Mouse (Mus musculus) CH12.LX (cell line): Measurements from ENCODE around the gene Aff3. TPM values are rescaled to one million over a fixed set of nuclear protein-coding genes. Genes with fewer than 3 reads are reported as not detected.

ENCODE experiments used
- DNase-seq: peaks from one replicate; pipeline ENCODE4 v3.0.0-alpha.2; 2013; ENCODE audit errors: extremely low read depth
- H3K27ac ChIP-seq: 2 replicates; pipeline ENCODE4 v1.5.1; 2012; ENCODE audit warnings: low read depth, mild to moderate bottlenecking, control low read depth, moderate library complexity; ENCODE audit not compliant: insufficient read depth
- H3K27me3 ChIP-seq: replicated peaks from 2 replicates; pipeline ENCODE3; 2012; ENCODE audit warnings: inconsistent platforms
- H3K36me3 ChIP-seq, 2 experiments: replicated peaks in 1 of 2; 2 replicates each; pipeline versions ENCODE3 to v1.6.1; 2012; ENCODE audit warnings: inconsistent platforms in 1 of 2, low read length in 1 of 2, mild to moderate bottlenecking in 1 of 2, mixed read lengths in 1 of 2, moderate library complexity in 1 of 2; ENCODE audit not compliant: control insufficient read depth in 1 of 2, insufficient read depth in 1 of 2
- H3K4me1 ChIP-seq, 2 experiments: 2 replicates each; pipeline ENCODE4 v1.6.1; 2012; ENCODE audit warnings: inconsistent platforms in 1 of 2, moderate library complexity in 1 of 2; ENCODE audit not compliant: insufficient read depth in 2 of 2, control insufficient read depth in 1 of 2
- H3K4me2 ChIP-seq: 2 replicates; pipeline ENCODE4 v1.6.1; 2012; ENCODE audit warnings: low read depth, mild to moderate bottlenecking, control low read depth; ENCODE audit not compliant: poor library complexity, insufficient read depth, severe bottlenecking
- H3K4me3 ChIP-seq, 3 experiments: fragments of 150-350 bp in 1 of 3; sonication (generic) in 1 of 3; replicated peaks in 1 of 3; 2 replicates each; pipeline versions ENCODE3 to v1.5.1; 2011 to 2012; ENCODE audit warnings: low read depth in 2 of 3, low read length in 2 of 3, mild to moderate bottlenecking in 2 of 3, moderate library complexity in 2 of 3, control low read depth in 1 of 3, improper control_type of control experiment in 1 of 3, inconsistent platforms in 1 of 3, mixed read lengths in 1 of 3; ENCODE audit not compliant: poor library complexity in 1 of 3
- H3K79me2 ChIP-seq: replicated peaks from 2 replicates; pipeline ENCODE4 v1.6.1; 2012; ENCODE audit warnings: mild to moderate bottlenecking, moderate library complexity; ENCODE audit not compliant: control insufficient read depth, poor library complexity, insufficient read depth, severe bottlenecking; ENCODE audit errors: extremely low read depth
- H3K9ac ChIP-seq: 2 replicates; pipeline ENCODE4 v1.6.1; 2012; ENCODE audit warnings: low read depth, mild to moderate bottlenecking, control low read depth, moderate library complexity; ENCODE audit not compliant: insufficient read depth
- H3K9me3 ChIP-seq: replicated peaks from 2 replicates; pipeline ENCODE3; 2012; ENCODE audit warnings: low read length, inconsistent platforms, mixed read lengths
- BHLHE40 ChIP-seq: IDR thresholded peaks from 2 replicates; pipeline ENCODE4 v1.6.1; 2011; ENCODE audit warnings: mild to moderate bottlenecking, low read depth, low read length, improper control_type of control experiment
- CTCF ChIP-seq, 2 experiments: IDR thresholded peaks in 1 of 2; conservative IDR thresholded peaks in 1 of 2; 2 replicates each; pipeline ENCODE4 v1.5.1; 2011 to 2012; ENCODE audit warnings: low read depth in 2 of 2, low read length in 2 of 2, improper control_type of control experiment in 1 of 2, inconsistent platforms in 1 of 2, mild to moderate bottlenecking in 1 of 2, moderate library complexity in 1 of 2
- ELF1 ChIP-seq: IDR thresholded peaks from 2 replicates; pipeline ENCODE4 v1.6.1; 2014; ENCODE audit warnings: low read depth, mild to moderate bottlenecking, inconsistent platforms, low read length, improper control_type of control experiment
- GABPA ChIP-seq: IDR thresholded peaks from 2 replicates; pipeline ENCODE4 v1.6.1; 2012; ENCODE audit warnings: low read depth, low read length, improper control_type of control experiment, inconsistent platforms; ENCODE audit not compliant: insufficient replicate concordance
- IRF4 ChIP-seq: IDR thresholded peaks from 2 replicates; pipeline ENCODE4 v1.6.1; 2014; ENCODE audit warnings: low read depth, mild to moderate bottlenecking, inconsistent platforms, low read length, improper control_type of control experiment
- JUND ChIP-seq: conservative IDR thresholded peaks from 2 replicates; pipeline ENCODE4 v1.6.1; 2011; ENCODE audit warnings: low read depth, low read length, improper control_type of control experiment
- KAT2A ChIP-seq: IDR thresholded peaks from 2 replicates; pipeline ENCODE4 v1.6.1; 2012; ENCODE audit warnings: low read length, improper control_type of control experiment, inconsistent platforms; ENCODE audit not compliant: insufficient replicate concordance
- MAX ChIP-seq: IDR thresholded peaks from 2 replicates; pipeline ENCODE4 v1.6.1; 2011; ENCODE audit warnings: low read length, improper control_type of control experiment
- MEF2A ChIP-seq: IDR thresholded peaks from 2 replicates; pipeline ENCODE4 v1.6.1; 2014; ENCODE audit warnings: low read depth, mild to moderate bottlenecking, inconsistent platforms, low read length, improper control_type of control experiment, borderline replicate concordance
- MYC ChIP-seq: IDR thresholded peaks from 2 replicates; pipeline ENCODE4 v1.6.1; 2011; ENCODE audit warnings: low read depth, mild to moderate bottlenecking, improper control_type of control experiment, low read length
- NELFE ChIP-seq: IDR thresholded peaks from 2 replicates; pipeline ENCODE4 v1.6.1; 2011; ENCODE audit warnings: low read depth, low read length, improper control_type of control experiment
- NRF1 ChIP-seq: IDR thresholded peaks from 2 replicates; pipeline ENCODE4 v1.6.1; 2014; ENCODE audit warnings: low read depth, mild to moderate bottlenecking, inconsistent platforms, low read length, improper control_type of control experiment, moderate library complexity
- PAX5 ChIP-seq: IDR thresholded peaks from 2 replicates; pipeline ENCODE4 v1.6.1; 2012; ENCODE audit warnings: low read length, inconsistent platforms, mixed read lengths
- POLR2A ChIP-seq: IDR thresholded peaks from 2 replicates; pipeline ENCODE4 v1.6.1; 2011; ENCODE audit warnings: low read depth, mild to moderate bottlenecking, improper control_type of control experiment, low read length
- POLR2AphosphoS2 ChIP-seq: IDR thresholded peaks from 2 replicates; pipeline ENCODE4 v1.6.1; 2011; ENCODE audit warnings: low read depth, low read length, improper control_type of control experiment
- SIN3A ChIP-seq: IDR thresholded peaks from 2 replicates; pipeline ENCODE4 v1.6.1; 2012; ENCODE audit warnings: low read length, improper control_type of control experiment, inconsistent platforms
- SMC3 ChIP-seq: IDR thresholded peaks from 2 replicates; pipeline ENCODE4 v1.6.1; 2011; ENCODE audit warnings: low read depth, low read length, improper control_type of control experiment
- TBP ChIP-seq: conservative IDR thresholded peaks from 2 replicates; pipeline ENCODE4 v1.6.1; 2011; ENCODE audit warnings: low read depth, low read length, improper control_type of control experiment
- TCF12 ChIP-seq: IDR thresholded peaks from 2 replicates; pipeline ENCODE4 v1.6.1; 2014; ENCODE audit warnings: low read depth, mild to moderate bottlenecking, inconsistent platforms, low read length, improper control_type of control experiment
- UBTF ChIP-seq: IDR thresholded peaks from 2 replicates; pipeline ENCODE4 v1.6.1; 2012; ENCODE audit warnings: low read depth, mild to moderate bottlenecking, inconsistent platforms, low read length, improper control_type of control experiment, moderate library complexity
- USF1 ChIP-seq: IDR thresholded peaks from 2 replicates; pipeline ENCODE4 v1.6.1; 2014; ENCODE audit warnings: low read depth, mild to moderate bottlenecking, inconsistent platforms, low read length, improper control_type of control experiment
- USF2 ChIP-seq: conservative IDR thresholded peaks from 2 replicates; pipeline ENCODE4 v1.6.1; 2011; ENCODE audit warnings: low read depth, low read length, improper control_type of control experiment
- ZC3H11A ChIP-seq: IDR thresholded peaks from 2 replicates; pipeline ENCODE4 v1.6.1; 2012; ENCODE audit warnings: low read depth, mild to moderate bottlenecking, inconsistent platforms, low read length, improper control_type of control experiment
- dilution Hi-C: fragments of 300-500 bp; cut with MboI; formaldehyde crosslinking; loops from 2 replicates; pipeline ENCODE4 v1.14.3; 2020; ENCODE audit warnings: low sequenced_read_pairs; ENCODE audit not compliant: extremely low pct_unique_long_range_greater_than_20kb, extremely low pct_ligation_motif_present
- in situ Hi-C: fragments of 300-500 bp; cut with MboI; formaldehyde crosslinking; loops from 3 replicates; pipeline ENCODE4 v1.14.3; 2019; ENCODE audit warnings: low sequenced_read_pairs, low pct_ligation_motif_present, low pct_unique_long_range_greater_than_20kb, mixed read lengths
- polyA plus RNA-seq: library from polyadenylated mRNA; unstranded; fragments of >175 nt; gene quantifications from 2 replicates; pipeline ENCODE4 v1.2.1, GENCODE M21; 2012; ENCODE audit warnings: low read depth; ENCODE audit not compliant: insufficient read length
- total RNA-seq, 2 experiments: library from RNA; depleted of rRNA; stranded (reverse); fragments of 300-350 nt in 1 of 2; fragments of >200 nt in 1 of 2; gene quantifications; 2 replicates each; pipeline ENCODE4 v1.2.3; 2012 to 2014

Aff3 gene
- total and polyA plus RNA-seq, 3 experiments, result 5.1 to 29.9 (median 7.7) TPM

DNA sequence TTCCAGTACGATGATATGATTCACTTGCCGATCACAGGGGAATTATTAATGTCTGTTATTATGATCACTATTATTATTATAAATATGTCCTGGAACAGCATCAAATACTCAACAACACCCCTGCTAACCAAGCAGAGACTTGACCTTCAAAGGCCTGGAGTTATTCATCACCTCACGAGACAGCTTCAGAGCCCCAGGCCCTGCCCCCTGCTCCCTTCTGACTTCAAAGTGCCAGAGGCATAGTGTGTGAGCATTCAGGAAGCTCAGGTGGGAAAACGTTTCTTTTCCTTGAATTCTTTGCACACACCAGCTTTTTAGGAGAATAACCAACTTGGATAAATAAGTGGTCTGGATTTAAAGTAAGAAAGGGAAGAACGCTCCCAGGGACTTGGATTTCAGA is 153.7 kb downstream of the Aff3 start:
- no peaks in the 10 kb centered on the region for H3K27me3 ChIP-seq
- no peak for DNase-seq
- H3K79me2 ChIP-seq, result no peaks in the 10 kb centered on the region
- no peak for TF ChIP-seq CTCF (conservative IDR thresholded peaks at IDR 0.05 in 1 of 2, IDR thresholded peaks at IDR 0.05 in 1 of 2; ENCODE audit: low read depth in 2 of 2, low read length in 2 of 2)
- TF ChIP-seq NELFE, result no peak
- no peak for TF ChIP-seq USF2
- no peak for TF ChIP-seq ELF1
- TF ChIP-seq ZC3H11A, result no peak
- TF ChIP-seq TCF12, result no peak
- TF ChIP-seq MAX, result no peak
- TF ChIP-seq NRF1, result no peak
- TF ChIP-seq UBTF, result no peak
- TF ChIP-seq, all 38 proteins: peak for 0
- dilution Hi-C loops, result no loop called here
- Histone ChIP-seq H3K4me1 (no peaks in the 10 kb centered on the region), H3K4me3 (no peak overlapping the region), H3K9me3 (no peaks in the 10 kb centered on the region), H3K9ac (no peak overlapping the region), H3K27ac (no peak overlapping the region), H3K4me2 (no peak overlapping the region), H3K36me3 (peaks cover 0 to 74% of the 10 kb centered on the region in 2 experiments)
- in situ Hi-C loops, result no loop called here

DNA sequence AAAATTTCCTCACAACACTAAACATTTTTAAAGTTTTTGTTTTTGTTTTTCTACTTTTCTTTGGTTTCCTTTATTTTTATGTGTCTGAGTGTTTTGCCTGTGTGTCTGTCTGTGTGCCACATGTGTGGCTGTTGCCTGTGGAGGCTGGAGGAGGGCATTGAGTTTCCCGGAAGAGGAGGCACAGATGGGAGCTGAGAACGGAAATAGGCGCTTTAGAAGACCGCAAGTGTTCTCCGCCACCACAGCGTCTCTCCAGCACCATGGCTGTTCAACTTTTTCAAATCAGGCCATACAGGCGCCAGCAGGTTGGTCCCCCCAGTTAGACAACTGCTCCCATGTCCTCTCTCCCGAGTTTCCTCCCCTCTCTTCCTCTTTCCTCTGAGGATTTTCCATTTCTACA is 155.5 kb downstream of the Aff3 start:
- TF ChIP-seq CTCF (conservative IDR thresholded peaks at IDR 0.05 in 1 of 2, IDR thresholded peaks at IDR 0.05 in 1 of 2; ENCODE audit: low read depth in 2 of 2, low read length in 2 of 2) (no peak), MAX (no peak), JUND (no peak), USF1 (no peak), TCF12 (no peak), GABPA (no peak), POLR2AphosphoS2 (no peak), SMC3 (no peak), KAT2A (no peak), ELF1 (no peak), BHLHE40 (no peak), UBTF (no peak), PAX5 (no peak), TBP (no peak), SIN3A (no peak), POLR2A (no peak), IRF4 (no peak), MYC (no peak), MEF2A (no peak)
- TF ChIP-seq, all 38 proteins: peak for 0
- Histone ChIP-seq H3K27me3 (no peaks in the 10 kb centered on the region), H3K9ac (no peak overlapping the region), H3K9me3 (no peaks in the 10 kb centered on the region), H3K27ac (no peak overlapping the region), H3K4me1 (no peaks in the 10 kb centered on the region), H3K79me2 (no peaks in the 10 kb centered on the region), H3K4me3 (no peak overlapping the region), H3K4me2 (no peak overlapping the region), H3K36me3 (peaks cover 0 to 63% of the 10 kb centered on the region in 2 experiments)
- dilution Hi-C loops (no loop called here), in situ Hi-C loops (no loop called here)
- DNase-seq, result no peak
